Mouse (Mus musculus): ENCODE data around the gene Gm11492.

DNA sequence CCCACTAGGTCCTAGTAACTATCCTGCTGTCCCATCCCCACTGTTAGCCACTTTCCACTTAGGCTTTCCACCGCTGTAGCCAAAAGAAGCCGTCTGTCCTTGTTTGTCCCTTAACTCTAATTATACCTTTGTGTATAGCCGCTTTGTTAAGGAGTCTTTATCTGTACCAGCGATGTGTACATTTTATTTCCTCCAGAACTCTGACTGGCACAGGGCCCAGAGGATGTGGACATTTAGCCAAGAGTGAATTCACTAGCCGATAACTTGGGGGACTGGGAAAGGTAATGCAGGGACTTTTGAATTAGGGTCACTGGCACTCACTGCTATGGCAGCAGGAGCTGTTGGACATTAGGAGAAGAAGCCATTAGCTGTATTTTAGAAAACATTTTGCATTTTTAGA lies 12.1 kb upstream of the Gm11492 start:
- TF ChIP-seq MAFK (IDR thresholded peaks at IDR 0.05; ENCODE audit: insufficient read depth, low read depth, low read length) (no peak), ZC3H11A (IDR thresholded peaks at IDR 0.05; ENCODE audit: borderline replicate concordance, low read depth, low read length) (no peak), CHD2 (IDR thresholded peaks at IDR 0.05; ENCODE audit: low read depth, low read length) (no peak), ZNF384 (IDR thresholded peaks at IDR 0.05; ENCODE audit: low read depth, low read length) (no peak), HCFC1 (IDR thresholded peaks at IDR 0.05; ENCODE audit: borderline replicate concordance, insufficient read depth, low read length) (no peak)
